Mouse (Mus musculus): ENCODE results near the gene Tppp3.

DNA sequence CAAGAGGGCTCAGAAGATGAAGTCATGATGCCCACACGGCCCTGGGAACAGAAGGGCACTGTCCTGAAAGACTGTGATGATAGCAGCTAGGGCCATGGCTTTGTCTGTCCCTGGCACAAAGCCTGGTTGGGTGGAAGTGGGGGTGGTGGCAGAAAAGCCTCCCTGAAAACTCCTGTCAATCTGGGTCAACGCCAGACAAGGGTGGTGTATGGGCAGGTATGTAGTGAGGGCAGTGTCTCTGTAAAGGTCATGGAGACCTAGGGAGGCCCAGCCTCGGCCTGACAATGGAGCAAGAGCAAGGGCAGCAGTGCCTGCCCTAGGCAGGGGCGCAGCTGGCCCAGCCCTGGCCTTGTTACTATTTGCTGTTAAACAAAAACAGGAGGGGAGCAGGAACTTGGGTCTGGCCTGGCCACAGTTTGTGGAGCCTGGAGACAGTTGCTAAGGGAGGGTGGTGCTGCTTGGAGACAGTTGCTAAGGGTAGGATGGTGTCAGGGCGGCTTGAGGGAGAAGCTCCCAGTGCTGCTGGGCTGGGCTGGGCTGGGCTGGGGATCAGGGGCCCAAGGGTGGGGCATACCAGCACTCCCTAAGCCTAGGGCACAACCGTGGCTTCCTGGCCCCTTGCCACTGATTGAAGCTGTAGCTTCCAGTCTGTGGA is 2.2 kb downstream of the Tppp3 start:
- TF ChIP-seq CHD2 (IDR thresholded peaks at IDR 0.05; ENCODE audit: low read depth, low read length), result no peak
- TF ChIP-seq MAFK (IDR thresholded peaks at IDR 0.05; ENCODE audit: insufficient read depth, low read depth, low read length), result no peak
- no peak for TF ChIP-seq HCFC1 (IDR thresholded peaks at IDR 0.05; ENCODE audit: borderline replicate concordance, insufficient read depth, low read length)

Measured in ES-E14 (cell line).